Mouse (Mus musculus) retina, postnatal 7 days (tissue): Measurements from ENCODE around the gene Evi5.

Experiments used
- DNase-seq: peaks from one replicate; pipeline ENCODE4 v3.0.0-alpha.2; 2012; ENCODE audit warnings: low read depth, low spot score

Gene Evi5

DNA sequence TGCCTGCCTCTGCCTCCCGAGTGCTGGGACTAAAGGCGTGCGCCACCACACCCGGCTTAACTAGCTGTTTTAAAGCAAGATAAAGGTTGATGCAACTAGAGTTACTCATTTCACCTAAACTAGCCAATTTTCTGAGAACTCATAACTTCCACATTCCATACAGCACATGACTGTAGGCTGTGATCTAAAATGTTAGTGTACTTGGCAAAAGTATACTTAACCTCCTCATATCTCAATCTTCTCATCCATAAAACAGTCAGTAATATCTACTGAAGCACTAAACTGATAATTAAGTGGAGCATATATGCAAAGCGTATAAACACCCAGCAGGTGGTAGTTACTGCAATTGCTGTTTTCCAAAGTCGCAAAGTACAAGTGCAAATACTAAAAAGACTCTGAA is 1.6 kb downstream of the Evi5 start:
- DNase-seq: no peak

DNA sequence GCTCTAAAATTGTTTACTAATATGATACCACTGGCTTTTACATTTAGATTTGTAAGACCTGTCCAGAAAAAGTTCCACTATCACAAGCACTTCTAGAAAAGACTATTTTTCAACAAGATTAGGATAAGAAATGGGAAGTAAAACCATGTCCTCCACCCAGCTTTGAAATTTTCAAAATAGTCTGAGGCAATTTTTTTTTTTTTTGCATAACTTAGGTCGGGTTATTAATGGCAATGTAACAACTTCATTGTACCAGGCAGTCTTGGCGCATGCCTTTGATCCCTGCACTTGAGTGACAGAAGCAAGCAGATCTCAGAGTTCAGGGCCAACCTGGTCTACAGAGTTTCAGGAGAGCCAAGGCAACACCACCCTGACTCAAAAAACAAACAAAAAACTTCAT is 5.2 kb downstream of the Evi5 start:
- DNase-seq: no peak

DNA sequence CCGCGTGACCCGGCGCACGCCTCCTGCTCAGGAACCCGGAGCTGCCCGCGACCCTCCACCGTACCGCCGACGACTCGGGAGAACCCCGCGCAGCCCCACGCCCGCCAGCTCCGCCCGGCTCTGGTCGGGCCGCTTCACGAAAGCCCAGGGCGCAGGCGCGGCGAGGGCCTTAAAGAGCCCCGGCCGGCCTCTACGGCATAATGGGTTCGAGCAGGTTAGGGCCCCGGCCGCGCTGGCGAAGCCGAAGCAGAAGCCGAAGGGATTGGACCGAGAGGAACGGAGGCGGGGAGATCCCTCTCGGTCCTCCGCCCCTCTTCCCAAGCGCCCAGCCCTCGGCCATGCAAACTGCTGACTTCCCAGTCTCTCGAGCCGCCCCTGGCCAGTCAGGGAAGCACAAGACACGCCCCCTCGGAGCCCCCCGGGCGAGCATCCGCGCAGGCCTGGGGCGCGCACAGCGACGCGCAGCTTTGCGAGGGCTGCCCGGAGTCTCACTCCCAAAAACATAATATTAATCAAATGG is 5.9 kb downstream of the Evi5 start:
- DNase-seq: peak; percentile 72

DNA sequence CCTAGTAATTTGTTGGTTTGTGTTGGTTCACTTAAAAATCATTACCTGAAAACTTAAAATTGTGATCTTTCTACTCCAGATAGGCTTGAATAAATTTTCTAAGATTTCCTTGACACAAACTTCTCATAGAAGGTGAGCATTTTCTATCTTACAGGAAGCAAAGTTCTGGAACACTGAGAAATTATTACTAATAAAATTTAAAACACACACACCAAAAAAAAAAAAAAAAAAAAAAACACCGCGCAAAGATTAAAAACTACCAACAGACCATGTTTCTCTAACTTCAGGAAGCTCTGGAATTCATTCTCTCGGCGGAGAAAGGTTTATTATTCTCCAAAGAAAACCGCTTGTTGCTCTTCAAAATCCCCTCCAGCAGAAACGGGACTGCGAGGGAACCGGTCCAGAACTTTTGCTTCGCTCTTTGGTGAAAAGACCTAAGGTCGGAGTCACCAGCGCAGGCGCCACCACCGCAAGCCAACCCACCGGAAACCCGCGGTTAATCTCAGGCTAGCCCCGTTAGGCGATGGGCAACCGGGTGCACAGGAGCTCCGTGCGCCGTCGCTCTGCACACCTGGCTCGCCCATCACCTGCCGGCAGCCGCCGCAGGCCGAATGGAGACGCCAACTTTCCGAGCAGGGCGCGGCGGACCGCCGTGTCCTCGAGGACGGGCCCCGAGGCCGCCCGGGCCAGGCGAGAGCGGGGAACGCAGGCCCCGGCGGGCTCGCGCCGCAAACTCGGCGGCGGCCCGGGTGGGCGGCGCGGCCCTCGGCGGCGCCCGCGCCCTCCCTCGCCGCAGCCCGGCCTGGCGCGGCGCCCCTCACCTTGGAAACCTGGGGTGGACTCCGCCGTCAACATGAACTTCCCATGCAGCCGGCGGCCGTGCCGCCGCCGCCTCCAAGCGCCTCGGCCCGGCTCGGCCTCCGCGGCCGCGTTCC is 6.7 kb downstream of the Evi5 start:
- no peak for DNase-seq

DNA sequence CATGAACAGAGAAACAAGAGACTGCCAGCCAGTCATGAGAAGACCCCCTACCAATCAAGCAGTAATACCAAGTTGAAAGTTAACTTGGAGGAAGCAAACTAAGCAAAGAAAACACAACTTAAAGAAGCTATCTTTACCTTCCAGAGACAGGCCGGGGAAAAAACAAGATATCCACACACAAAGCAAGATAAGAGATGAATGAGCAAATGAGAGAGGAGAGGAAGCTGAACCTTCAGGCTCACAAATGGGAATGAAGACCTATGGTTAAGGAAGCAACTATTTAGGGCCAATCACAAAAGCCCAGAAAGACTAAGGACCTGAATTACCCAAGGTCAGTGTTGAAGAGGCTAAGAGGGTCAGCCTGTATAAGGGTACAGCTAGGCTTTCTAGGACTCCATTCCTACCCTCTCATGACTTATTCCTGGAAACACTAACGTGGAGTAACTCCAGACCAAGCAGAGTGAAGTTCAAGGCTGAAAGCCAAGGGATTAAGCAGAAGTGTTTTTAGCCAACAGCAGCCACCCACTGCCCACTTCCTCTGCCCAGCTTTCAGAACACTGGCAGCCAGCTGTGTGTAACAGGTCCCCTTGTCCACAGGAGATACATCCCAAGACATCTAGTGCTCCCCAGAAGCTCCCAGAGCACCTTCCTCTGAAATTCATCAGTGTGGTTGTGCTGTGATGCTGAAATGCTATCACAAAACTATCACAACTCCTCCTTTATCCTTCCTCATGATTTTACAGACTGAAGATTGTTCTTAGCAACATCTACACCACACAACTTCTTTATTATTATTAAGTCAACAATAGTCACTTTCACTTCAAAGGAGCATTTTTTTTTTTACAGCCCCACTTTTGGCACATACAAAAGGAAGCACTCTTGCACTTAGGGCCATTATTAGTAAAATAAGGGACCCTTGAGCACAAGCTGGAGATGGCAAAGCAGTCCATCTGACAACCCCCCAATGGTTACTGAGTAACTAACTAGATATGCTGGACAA is 8.5 kb downstream of the Evi5 start:
- DNase-seq: no peak

DNA sequence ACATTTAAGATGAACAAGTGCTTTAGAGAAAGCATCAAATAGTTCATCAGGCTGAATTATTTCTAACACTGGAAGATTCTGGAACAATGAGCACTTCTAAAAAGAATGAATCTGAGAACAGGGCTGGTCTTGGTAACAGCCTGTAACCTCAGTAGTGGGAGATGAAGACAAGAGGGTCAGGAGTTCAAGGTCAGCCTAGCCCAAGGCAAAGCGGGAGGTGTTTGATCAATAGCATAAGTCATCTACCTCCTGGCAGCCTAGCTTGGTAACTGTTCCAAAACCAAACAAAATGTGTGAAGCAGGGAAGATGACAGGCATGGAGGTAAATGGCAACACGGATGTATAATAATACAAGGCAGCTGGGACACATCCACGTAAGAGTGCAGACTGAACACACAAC is 10.9 kb downstream of the Evi5 start:
- DNase-seq: no peak

DNA sequence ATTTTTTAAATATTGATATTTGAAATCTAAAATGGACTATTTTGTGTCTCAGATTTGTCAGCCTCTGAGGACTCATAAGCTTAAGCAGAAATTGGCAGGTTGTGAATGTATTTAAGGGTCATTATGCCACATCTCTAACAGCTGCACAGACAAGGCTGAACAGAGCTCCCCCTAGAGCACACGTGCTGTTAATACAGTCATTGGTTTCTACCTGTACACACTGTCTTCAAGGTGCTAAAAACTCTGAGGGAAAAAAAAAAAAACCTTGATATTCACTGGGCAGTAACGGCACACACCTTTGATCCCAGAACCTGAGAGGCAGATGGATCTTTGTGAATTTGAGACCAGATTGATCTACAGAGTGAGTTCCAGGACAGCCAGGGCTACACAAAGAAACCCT is 15.9 kb downstream of the Evi5 start:
- DNase-seq: no peak

DNA sequence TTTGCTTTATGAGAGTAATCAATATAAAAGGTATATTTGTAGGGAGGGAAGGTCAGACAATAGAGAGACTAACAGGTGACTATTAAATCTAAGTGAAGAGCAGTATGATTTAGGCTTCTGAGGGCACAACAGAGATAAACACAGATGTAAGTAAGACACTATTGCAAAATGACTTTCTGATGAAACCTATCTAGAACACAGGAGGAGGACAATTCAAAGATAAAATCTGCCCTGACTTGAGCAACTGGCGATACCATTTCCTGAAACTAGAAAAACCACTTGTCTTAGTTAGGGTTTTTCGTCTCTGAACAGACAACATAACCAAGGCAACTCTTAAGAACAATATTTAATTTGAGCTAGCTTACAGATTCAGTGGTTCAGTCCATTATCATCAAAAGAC is 19.4 kb downstream of the Evi5 start:
- DNase-seq: no peak

DNA sequence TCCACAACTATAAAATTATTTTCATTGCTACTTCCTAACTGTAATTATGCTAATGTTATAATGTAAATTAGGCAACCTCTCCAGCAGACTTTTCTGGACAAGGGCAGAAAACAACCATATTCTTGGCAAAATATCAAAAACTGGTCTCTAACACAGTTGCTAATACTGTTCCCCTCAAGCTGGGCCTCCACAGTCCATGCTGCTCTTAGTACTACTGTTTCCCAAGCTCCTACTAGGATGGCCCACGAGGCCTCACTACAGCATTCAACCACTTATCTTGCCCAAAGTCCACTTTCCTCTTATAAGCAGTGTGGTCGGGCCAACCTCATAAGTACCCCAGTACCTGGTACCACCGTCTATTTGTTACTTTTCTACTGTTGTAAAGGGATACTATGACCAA is 20.4 kb downstream of the Evi5 start:
- no peak for DNase-seq

DNA sequence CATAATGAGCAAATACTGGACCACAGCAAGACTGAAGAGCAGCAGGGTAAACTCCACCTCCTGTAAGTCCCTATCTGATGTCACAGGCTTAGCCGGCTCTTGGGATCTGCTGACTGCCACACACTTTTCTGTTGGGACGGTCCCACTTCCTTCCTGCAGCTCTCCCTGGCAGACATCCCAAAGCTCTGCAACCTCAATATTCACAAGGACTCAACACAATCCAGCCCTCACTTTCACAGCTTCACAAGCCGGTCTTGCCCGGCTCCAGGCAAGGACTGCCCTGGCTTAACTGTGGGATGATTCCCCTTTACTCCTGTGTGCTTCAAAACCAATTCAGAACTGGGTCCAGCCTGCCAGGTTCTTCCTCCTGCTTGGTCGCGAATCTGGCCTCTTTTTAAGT is 21.1 kb downstream of the Evi5 start:
- no peak for DNase-seq

DNA sequence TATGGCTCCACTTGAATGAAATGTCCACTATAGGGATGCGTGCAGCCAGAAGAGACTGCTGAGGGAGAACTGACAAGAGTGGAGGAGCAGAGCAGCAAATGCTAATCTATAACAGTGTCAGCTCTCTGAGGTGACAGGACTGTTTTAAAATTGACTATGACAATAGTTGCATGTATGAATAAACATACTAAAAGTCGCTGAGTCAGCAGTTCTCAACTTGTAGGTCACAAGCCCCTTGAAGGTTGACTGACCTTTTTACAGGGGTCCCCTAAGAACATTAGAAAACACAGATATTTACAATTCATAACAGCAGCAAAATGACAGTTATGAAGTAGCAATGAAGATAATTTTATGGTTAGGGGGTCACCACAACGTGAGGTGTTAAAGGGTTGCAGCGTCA is 25.9 kb downstream of the Evi5 start:
- no peak for DNase-seq

DNA sequence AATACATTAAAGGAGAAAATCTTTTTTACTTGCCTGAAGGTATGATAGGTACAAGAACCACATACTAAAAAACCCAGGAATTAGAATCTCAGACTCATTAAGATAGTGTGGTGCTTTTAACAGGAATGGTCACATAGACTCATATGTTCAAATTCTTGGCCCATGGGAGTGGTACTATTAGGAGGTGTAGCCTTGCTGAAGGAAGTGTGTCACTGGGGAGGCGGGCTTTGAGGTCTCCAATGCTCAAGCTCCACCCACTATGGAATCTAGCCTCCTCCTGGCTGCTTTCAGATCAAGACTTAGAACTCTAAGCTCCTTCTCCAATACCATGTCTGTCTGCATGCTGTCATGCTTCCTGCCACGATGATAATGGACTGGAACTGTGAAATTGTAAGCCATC is 27.1 kb downstream of the Evi5 start:
- DNase-seq: no peak

DNA sequence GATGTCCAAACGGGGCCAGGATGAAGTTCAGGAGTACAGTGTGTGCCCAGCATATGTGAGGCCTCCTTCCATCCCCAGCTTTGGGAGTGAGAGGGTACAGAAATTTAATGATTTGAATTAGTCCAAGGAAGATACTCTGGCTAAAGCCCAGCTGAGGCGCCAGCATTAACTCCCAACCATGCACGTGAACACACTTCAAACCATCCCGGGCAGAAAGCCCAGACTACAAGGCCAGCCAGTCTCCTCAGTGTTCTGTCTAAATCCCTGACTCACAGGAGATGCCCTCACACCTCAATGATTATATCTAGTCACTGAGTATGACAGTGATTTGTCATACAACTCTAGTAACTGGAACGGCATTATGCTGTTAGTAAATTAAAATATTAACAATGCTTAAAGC is 27.6 kb downstream of the Evi5 start:
- DNase-seq: no peak

DNA sequence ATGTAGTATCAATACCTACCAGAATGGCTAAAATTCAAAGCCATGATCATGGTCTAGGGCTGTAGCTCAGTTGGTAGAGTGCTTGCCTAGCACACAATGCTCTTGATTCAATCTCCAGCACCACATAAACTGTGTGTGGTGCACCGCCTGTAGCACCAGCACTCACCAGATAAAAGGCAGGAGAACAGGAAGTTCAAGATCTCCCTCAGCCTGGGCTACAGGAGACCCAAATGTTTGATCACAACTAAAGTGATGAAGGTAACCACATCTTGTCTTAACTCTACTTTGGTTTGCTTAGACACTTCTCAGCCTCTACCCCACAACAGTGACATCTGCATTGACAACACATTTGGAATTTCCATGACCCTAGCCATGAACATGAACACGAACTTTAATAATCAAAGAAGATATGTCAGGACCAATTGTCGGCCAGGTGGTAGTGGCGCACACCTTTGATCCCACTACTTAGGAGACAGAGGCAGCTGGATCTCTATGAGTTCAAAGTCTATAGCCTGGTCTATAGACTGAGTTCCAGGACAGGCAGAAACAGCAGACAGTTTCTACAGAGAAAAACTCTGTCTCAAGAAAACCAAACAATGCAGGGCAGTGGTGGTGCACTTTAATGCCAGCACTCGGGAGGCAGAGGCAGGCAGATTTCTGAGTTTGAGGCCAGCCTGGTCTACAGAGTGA is 34.2 kb downstream of the Evi5 start:
- DNase-seq: no peak

DNA sequence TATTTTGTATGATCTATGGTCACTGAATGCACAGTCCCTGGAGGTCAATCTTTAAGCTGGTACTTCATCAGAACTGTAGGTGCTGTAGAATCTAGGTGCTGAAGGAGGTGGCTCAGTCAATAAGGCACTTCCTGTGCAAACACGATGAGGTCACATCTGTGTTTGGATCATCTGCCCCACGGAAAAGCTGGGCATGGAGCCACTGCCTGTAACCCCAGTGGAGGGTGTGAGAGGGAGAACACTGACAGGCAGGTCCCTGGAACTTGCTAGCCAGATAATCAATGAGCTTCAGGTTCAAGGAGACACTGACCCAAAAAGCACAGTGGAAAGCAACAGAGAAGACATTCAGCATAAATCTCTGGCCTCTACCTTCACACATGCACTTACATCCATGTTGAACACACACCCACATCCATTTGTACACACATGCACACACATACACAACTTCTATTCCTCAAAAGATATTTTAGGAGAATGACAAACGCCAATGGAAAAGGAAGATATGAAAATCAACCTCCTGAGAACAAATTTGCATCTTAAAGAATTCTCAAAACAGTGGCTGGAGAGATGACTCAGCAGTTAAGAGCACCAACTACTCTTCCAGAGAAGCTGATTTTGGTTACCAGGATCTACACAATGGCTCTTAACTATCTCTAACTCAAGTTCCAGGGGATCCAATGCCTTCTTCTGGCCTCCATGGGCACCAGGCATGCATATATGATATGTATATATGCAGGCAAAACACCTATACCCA is 35.8 kb downstream of the Evi5 start:
- DNase-seq: no peak

DNA sequence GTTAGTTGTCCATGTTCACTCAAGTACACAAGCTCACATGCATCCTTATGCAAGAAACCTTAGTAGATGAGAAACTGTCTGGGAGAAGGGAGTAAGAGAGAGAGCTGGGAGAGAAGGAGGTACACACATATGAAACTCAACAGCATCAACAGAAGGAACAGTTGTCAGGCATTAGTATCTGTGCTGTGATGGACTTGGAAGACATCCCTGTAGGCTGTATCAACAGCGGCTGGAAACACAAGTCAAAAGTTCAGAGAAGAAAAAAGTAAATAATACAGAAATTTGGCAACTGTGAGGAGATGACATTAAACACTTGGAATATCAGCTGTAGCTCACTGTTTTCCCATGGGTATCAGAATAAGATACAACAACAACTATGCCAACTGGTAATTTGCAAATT is 40.6 kb downstream of the Evi5 start:
- no peak for DNase-seq

DNA sequence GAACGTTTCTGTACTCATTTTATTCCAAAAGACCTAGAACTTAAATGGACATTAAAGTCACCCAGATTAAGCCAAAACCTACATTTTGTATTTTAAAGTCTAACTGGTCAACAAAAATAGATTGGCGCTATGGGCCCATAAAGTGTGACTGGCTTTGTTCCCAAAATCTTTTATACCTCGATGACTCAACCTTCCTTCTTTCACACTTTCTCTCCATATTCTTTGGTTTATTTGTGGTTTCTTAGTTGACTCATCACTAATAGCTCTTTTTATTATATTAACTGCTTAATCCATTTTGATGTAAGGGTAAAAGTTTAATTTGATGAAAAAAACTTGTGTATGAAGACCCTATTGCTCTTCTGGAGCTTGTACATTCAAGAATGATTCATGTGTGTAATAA is 43.6 kb downstream of the Evi5 start:
- DNase-seq: no peak

DNA sequence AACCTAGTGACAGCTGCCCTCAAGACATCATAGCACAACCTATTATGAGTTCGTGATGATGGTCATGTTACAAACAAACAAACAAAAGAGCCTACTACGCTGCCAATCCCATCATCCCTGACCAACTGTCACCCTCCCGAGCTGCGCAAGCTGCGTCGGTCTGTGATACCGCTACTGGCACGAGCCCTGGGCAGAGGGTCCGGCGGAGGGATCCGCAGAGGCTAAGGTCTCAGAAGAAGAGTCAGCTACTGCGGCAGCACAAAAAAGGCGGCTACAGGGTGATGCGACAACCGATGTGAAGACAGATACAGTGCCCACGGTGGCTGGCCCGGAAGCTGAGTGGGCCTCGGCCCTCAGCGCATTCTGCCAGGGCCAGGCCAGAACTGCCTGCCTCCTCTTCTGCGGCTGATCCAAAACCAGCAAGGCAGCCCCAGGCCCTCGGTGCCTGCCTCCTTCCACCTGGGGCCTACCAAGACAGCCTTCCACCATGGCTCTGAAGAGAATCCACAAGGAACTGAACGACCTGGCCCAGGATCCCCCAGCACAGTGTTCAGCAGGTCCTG is 44.8 kb downstream of the Evi5 start, which contains the start of gene Ube2d2b:
Ube2d2b (plus strand) TSS at position 102 of the 563 bp plus-strand sequence.
- DNase-seq: no peak

DNA sequence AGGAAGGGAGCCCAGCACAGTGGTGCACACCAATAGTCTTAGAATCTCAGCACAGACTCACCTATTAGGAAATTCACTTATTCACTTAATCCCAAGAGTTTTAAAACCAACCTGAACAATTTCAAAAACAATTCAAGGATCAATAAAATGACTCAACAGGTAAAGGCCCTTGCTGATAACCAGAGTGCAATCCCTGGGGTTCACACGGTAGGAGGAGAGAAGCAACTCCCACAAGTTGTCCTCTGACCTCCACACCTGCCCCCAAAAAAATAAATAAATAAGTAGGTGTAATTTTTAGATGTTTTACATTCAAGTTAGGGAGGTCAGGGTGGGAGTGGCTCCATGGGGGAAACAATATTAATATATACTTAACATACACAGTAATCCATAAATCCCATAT is 52.4 kb downstream of the Evi5 start:
- DNase-seq: no peak

DNA sequence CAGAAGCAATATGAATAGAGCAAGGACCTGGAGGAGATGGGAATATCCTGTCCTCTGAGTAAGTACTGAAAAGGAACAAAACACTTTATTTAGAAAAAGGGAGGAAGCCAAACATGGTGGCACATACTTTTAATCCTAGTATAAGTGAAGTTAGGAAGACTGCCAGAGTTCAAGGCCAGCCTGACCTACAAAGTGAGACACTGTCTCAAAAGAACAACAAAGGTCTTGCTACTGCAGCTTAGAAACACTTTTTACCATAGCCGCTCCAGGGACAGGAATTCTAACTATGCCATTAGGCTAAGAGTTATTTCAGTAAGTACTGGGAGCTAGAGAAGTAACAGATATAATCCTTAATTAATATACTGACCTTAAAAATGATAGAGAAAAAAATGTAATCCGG is 60.3 kb downstream of the Evi5 start:
- no peak for DNase-seq

DNA sequence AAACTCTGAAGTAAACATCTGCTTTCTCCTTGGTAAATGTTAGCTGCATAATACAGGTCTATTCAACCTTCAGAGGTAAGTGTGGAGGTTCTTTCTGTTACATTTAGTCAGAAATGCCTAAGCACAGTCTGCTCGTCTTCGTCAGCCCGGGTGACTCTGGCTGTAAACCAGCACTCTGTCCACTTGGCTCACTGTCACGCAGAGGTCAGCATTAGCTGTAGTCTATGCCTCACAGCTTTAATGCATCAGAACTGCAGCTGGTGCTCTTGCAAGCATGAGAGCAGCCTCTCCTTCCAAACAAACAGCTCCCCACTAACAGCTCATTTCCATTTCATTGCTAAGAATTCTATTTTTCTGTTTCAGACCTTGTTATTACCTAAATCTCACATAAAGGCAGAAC is 67.4 kb downstream of the Evi5 start:
- no peak for DNase-seq
